Mouse (Mus musculus) heart, embryonic 13.5 days (tissue): ENCODE results near the gene Ntrk3. TPM values are rescaled to one million over a fixed set of nuclear protein-coding genes. Genes with fewer than 3 reads are reported as not detected.

ENCODE experiments used
- ATAC-seq: fragments of 200-750 bp; cut with Nextera tagmentation; 2 replicates; pipeline ENCODE4 v1.8.0; 2017; ENCODE audit warnings: moderate TSS enrichment; ENCODE audit not compliant: insufficient number of reproducible peaks, low FRiP score, low TSS enrichment; ENCODE audit errors: extremely low read depth
- H3K27ac ChIP-seq: fragments of 300-500 bp; sonication (generic); replicated peaks from 2 replicates; pipeline ENCODE4 v1.5.1; 2015; ENCODE audit warnings: moderate library complexity, mild to moderate bottlenecking, inconsistent platforms
- H3K27me3 ChIP-seq: fragments of 300-500 bp; sonication (generic); replicated peaks from 2 replicates; pipeline ENCODE4 v1.6.1; 2015; ENCODE audit warnings: mild to moderate bottlenecking, inconsistent platforms
- H3K36me3 ChIP-seq: fragments of 300-500 bp; sonication (generic); 2 replicates; pipeline ENCODE4 v1.6.1; 2015; ENCODE audit warnings: mild to moderate bottlenecking, inconsistent platforms
- H3K4me1 ChIP-seq: fragments of 300-500 bp; sonication (generic); 2 replicates; pipeline ENCODE4 v1.6.1; 2015; ENCODE audit warnings: inconsistent platforms
- H3K4me2 ChIP-seq: fragments of 300-500 bp; sonication (generic); 2 replicates; pipeline ENCODE4 v1.6.1; 2015; ENCODE audit warnings: inconsistent platforms, mild to moderate bottlenecking, moderate library complexity
- H3K4me3 ChIP-seq: fragments of 300-500 bp; sonication (generic); 2 replicates; pipeline ENCODE4 v1.5.1; 2015; ENCODE audit warnings: moderate library complexity, mild to moderate bottlenecking, inconsistent platforms
- H3K9ac ChIP-seq: fragments of 300-500 bp; sonication (generic); 2 replicates; pipeline ENCODE4 v1.6.1; 2015; ENCODE audit warnings: inconsistent platforms, mild to moderate bottlenecking, moderate library complexity
- H3K9me3 ChIP-seq: fragments of 300-500 bp; sonication (generic); 2 replicates; pipeline ENCODE4 v1.6.1; 2016; ENCODE audit warnings: inconsistent platforms
- WGBS: fragments of 180-500 bp; shearing (Covaris S2); methylation state at CpG from one replicate; pipeline ENCODE4 v1.1.7; 2015; ENCODE audit warnings: mixed read lengths; 5-methylcytosine and 5-hydroxymethylcytosine counted together
- polyA plus RNA-seq: library from polyadenylated mRNA; unstranded; fragments of >200 nt; fragmentation: Nextera tagmentation; extraction: Ambion mirVana; gene quantifications from 2 replicates; pipeline ENCODE4 v1.2.1, GENCODE M21; 2015

Ntrk3 gene
- polyA plus RNA-seq, 1 experiment from 2014 or later, result 1.1 TPM

DNA sequence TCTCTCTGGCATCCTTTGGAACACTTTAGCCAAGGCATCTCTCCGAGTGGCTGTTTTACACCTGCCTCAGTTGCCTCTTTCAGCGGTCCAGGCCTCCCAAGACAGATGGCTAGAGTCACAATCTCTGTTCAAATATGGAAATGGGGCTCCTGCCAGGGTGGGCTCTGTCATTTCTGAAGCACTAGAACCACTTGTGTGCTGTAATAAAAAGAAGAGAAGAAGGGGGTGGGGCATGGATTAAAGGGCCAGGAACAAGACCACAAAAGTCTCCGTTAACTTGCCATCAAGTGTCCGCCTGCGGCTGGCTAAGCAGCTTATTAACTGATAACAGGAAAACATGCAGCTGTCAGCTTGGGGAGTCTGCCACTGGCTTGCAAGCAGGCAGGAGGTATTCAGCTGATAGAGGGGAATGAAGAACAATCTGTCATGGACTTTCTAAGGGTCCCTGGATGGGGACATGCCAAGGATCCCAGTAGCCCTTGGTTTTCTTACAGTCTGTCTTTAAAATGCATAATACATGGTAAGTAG is 304.1 kb downstream of the Ntrk3 start:
- no peak overlapping the region for H3K4me2 ChIP-seq
- WGBS, result 30% methylated on average over 5 of the region's 5 CpGs
- H3K27me3 ChIP-seq, result no peaks in the 10 kb centered on the region
- ATAC-seq, result no peak
- H3K36me3 ChIP-seq, result no peaks in the 10 kb centered on the region
- no peak overlapping the region for H3K9ac ChIP-seq
- H3K27ac ChIP-seq, result no peak overlapping the region
- H3K4me1 ChIP-seq, result 0 out of 2 replicates have a peak, but pooled peaks cover 3% of the 10 kb centered on the region
- H3K4me3 ChIP-seq, result no peak overlapping the region
- no peaks in the 10 kb centered on the region for H3K9me3 ChIP-seq

DNA sequence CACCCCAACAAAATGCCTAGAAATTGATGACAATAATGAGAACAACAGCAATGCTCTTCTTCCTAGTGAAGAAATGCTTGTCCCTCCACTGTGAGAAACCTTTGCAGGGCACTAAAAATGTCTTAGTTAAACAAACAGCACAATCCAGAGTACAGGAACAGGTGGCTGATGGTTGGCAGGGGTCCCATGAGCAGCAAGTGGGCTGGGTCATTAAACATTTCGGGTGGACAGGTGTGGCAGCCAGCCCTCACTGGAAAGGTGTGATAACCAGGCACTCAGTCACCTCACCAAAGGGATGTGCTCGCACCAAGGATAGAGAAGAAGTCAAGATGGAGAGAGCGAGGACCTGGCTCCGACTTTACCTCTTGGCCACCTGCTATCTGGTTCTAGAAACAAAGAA is 306.2 kb downstream of the Ntrk3 start:
- Histone ChIP-seq H3K4me3 (no peak overlapping the region), H3K9ac (no peak overlapping the region), H3K27ac (no peak overlapping the region), H3K36me3 (no peaks in the 10 kb centered on the region), H3K9me3 (no peaks in the 10 kb centered on the region), H3K4me1 (0 out of 2 replicates have a peak, but pooled peaks cover 3% of the 10 kb centered on the region), H3K27me3 (no peaks in the 10 kb centered on the region), H3K4me2 (no peak overlapping the region)
- 75% methylated on average over 4 of the region's 4 CpGs for WGBS
- ATAC-seq, result no peak

DNA sequence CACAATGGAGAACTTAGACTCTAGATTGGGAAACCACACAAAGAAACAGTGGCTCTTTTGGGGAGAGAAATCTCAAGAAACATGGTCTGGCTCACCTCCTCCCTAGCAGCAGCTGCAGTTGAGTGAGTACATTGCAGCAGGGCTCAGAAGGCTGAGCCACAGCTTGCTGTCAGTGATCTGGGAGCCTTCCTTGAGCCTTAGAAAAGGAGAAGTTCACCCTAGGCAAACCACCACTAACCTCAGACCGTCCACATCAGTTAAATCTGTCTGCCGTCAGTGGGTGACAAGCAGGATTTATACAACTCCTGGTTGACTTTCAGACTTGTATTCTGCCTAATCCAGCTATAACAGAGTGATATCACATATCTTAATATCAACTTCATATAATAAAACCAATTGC is 325.6 kb downstream of the Ntrk3 start:
- 82% methylated on average over 2 of the region's 2 CpGs for WGBS
- no peak for ATAC-seq
- H3K9me3 ChIP-seq, result no peaks in the 10 kb centered on the region

DNA sequence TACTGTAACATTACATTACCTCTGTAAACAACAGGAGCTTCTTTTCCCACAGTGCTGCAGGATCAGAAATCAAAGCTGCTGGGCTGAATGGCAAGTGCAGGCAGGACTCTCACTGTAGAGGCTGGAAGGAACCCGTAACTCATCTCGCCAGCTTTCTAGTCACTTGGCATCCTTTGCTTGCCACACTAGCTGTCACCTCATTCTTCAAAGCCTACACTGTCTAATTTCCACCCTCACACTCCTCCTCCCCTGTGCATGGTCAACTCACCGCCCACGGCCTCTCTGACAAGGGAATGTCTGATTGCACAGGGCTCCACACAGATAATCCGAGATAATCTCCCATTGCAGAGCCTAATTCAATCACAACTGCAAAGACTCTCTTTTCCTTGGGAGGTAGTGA is 327.8 kb downstream of the Ntrk3 start:
- no peak for ATAC-seq
- no peak overlapping the region for H3K27ac ChIP-seq

More for the DNA sequence above, 325.6 kb downstream of the Ntrk3 start:
- Histone ChIP-seq H3K36me3 (no peaks in the 10 kb centered on the region), H3K4me1 (no peaks in the 10 kb centered on the region), H3K9ac (no peak overlapping the region), H3K4me2 (no peak overlapping the region), H3K27ac (no peak overlapping the region), H3K27me3 (no peaks in the 10 kb centered on the region), H3K4me3 (no peak overlapping the region)

DNA sequence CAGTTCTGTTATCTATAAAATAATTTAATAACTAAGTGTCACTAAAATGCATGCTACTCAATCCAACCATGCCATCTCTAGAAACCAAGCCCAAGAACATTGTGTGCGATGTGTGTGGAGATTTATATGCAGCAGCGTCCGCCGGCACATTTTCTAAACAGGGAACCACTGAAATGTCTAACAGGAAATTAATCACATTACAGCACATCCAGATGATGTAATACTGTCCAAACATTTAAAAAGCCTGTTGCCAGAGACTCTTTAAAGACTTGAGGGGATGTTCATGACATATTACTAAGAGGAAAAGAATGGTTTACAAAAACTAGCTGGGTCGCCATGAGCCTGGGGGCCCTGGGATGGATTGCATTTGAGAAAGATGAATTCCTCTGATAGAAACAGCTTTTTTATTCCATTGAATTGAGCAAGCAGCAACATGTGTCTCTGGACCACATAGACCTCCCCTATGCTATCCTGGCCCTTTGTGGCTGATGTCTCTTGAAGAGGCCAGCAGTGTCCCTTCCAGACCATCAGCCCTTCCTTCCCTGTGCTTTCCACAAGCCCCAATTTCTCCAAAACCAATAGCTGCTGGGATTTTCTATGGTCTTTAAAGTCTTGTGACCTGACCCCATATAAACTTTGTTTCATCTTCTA is 331.0 kb downstream of the Ntrk3 start:
- no peak overlapping the region for H3K27ac ChIP-seq
- no peak for ATAC-seq
- H3K27me3 ChIP-seq, result no peaks in the 10 kb centered on the region

More for the DNA sequence above, 327.8 kb downstream of the Ntrk3 start:
- H3K4me3 ChIP-seq, result no peak overlapping the region
- no peaks in the 10 kb centered on the region for H3K4me1 ChIP-seq
- H3K36me3 ChIP-seq, result no peaks in the 10 kb centered on the region
- H3K9ac ChIP-seq, result no peak overlapping the region
- H3K9me3 ChIP-seq, result no peaks in the 10 kb centered on the region
- 39% methylated on average over 5 of the region's 5 CpGs for WGBS
- no peak overlapping the region for H3K4me2 ChIP-seq
- H3K27me3 ChIP-seq, result no peaks in the 10 kb centered on the region

DNA sequence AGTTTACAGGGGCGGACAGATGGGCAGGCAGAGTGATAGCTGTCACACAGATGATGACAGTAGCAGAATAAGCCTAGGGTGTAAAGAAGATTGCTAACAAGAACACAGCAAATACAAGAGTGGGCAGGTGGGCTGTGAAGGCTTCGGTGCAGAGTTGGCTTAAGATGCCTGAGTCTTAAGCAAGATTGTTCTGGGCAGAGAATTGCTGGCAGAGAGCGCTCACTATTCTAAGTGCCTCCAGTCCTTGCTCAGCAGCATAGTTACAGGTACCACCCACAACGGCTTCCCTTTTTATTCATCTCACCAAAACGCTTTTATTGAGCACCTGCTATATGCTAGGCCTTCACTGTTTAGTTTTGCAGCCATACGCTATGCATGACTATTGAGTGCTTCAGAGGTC is 333.3 kb downstream of the Ntrk3 start:
- Histone ChIP-seq H3K27ac (no peak overlapping the region), H3K27me3 (no peaks in the 10 kb centered on the region), H3K4me2 (no peak overlapping the region), H3K9ac (no peak overlapping the region), H3K9me3 (no peaks in the 10 kb centered on the region), H3K36me3 (no peaks in the 10 kb centered on the region), H3K4me3 (no peak overlapping the region), H3K4me1 (0 out of 2 replicates have a peak, but pooled peaks cover 3% of the 10 kb centered on the region)
- WGBS, result 83% methylated on average over 6 of the region's 6 CpGs
- ATAC-seq, result no peak

More for the DNA sequence above, 331.0 kb downstream of the Ntrk3 start:
- H3K4me2 ChIP-seq, result no peak overlapping the region
- no peak overlapping the region for H3K9ac ChIP-seq
- H3K36me3 ChIP-seq, result no peaks in the 10 kb centered on the region
- WGBS, result 71% methylated on average over 5 of the region's 5 CpGs
- no peaks in the 10 kb centered on the region for H3K9me3 ChIP-seq
- H3K4me1 ChIP-seq, result 0 out of 2 replicates have a peak, but pooled peaks cover 3% of the 10 kb centered on the region
- no peak overlapping the region for H3K4me3 ChIP-seq

DNA sequence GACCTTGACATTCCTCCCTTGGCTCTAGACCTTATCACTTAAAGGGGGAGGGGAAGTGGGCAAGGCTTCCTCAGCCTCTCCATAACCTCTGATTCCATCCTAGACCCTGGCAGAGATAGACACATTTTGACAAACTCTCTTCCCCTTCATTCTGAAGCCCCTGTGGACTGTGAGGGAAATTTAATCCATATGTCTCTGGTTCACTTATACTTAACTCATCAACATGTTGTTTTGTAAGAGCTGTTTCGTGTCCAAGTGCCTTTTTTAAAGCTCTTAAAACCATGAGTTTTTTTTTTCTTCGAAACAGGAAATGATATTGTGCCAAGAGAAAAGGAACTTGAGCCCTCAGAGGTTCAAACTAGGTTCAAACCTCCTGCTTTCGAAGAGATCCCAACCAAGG is 335.3 kb downstream of the Ntrk3 start:
- no peak for ATAC-seq
- H3K9me3 ChIP-seq, result no peaks in the 10 kb centered on the region
- no peak overlapping the region for H3K9ac ChIP-seq
- no peaks in the 10 kb centered on the region for H3K27me3 ChIP-seq
- no peak overlapping the region for H3K27ac ChIP-seq
- no peaks in the 10 kb centered on the region for H3K36me3 ChIP-seq
- WGBS, result 65% methylated on average over 3 of the region's 3 CpGs
- H3K4me3 ChIP-seq, result no peak overlapping the region
- no peak overlapping the region for H3K4me2 ChIP-seq
- 0 out of 2 replicates have a peak, but pooled peaks cover 3% of the 10 kb centered on the region for H3K4me1 ChIP-seq

DNA sequence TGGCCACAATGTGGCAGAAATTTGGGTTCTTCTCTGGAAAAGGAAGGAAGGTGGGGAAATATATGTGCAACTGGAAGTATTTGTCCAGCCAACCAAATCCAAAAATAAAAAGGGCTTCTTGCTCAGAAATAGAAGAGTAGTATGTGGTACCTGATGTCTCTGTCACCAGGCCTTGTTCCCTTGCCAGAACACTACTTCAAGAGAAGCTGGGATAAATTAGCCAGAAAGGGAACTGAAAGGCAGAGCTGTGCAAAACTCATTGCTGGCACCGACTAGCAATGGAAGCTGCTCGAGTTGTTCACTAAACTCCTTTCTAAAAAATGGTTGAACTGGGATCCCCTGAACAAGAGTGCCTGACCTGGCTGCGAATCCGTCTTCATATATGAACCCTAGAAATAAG is 337.6 kb downstream of the Ntrk3 start:
- 0 out of 2 replicates have a peak, but pooled peaks cover 3% of the 10 kb centered on the region for H3K4me1 ChIP-seq
- no peak overlapping the region for H3K27ac ChIP-seq
- WGBS, result 74% methylated on average over 4 of the region's 4 CpGs
- H3K4me2 ChIP-seq, result no peak overlapping the region
- no peaks in the 10 kb centered on the region for H3K9me3 ChIP-seq
- H3K36me3 ChIP-seq, result no peaks in the 10 kb centered on the region
- ATAC-seq, result no peak
- no peak overlapping the region for H3K4me3 ChIP-seq
- H3K9ac ChIP-seq, result no peak overlapping the region
- no peaks in the 10 kb centered on the region for H3K27me3 ChIP-seq

DNA sequence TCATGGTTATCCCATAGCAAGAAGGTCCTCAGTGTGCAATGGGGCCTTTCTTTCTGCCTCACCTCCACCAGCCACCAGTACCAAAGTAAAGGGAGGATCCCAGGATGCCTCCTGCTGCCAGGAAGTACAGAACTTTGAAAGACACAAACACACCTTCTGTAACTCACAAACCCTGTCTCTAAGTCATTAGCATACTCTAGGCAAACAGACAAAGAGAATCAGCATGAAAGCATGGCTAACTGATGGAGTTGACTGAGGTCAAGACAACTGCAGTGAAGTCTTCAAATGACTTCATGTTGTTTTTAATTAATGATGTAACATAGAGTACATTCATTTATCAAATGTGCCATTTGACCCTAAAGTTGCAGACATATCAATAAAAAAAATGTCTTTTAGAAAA is 339.4 kb downstream of the Ntrk3 start:
- Histone ChIP-seq H3K27me3 (no peaks in the 10 kb centered on the region), H3K4me2 (no peak overlapping the region), H3K27ac (no peak overlapping the region), H3K9ac (no peak overlapping the region), H3K4me3 (no peak overlapping the region), H3K9me3 (no peaks in the 10 kb centered on the region; the same call in 1 of the 2 replicates), H3K36me3 (no peaks in the 10 kb centered on the region), H3K4me1 (0 out of 2 replicates have a peak, but pooled peaks cover 3% of the 10 kb centered on the region)
- ATAC-seq, result no peak

DNA sequence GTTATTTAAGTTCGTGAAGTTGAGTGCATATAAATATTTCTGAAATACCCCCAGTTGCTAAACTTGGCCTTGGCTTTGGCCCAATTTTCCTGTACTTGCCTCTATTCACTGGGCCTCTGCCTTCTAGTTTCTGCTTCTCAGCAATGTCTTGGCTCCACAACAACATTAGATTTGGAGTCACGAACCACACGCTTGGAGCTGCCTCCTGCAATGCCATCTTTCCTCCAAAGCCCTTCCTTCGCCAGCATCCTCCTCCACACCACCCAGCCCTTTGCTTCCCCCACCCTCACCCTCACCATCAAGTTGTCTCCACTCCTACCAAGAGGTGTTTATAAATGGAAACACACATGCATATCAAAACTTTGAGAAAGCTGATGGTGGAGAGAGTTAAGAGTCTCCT is 340.6 kb downstream of the Ntrk3 start:
- H3K27ac ChIP-seq, result no peak overlapping the region
- no peak overlapping the region for H3K4me3 ChIP-seq
- no peaks in the 10 kb centered on the region for H3K4me1 ChIP-seq
- H3K9me3 ChIP-seq, result no peaks in the 10 kb centered on the region; the same call in 1 of the 2 replicates
- no peaks in the 10 kb centered on the region for H3K36me3 ChIP-seq
- WGBS, result 60% methylated on average over 4 of the region's 4 CpGs
- H3K9ac ChIP-seq, result no peak overlapping the region
- no peak for ATAC-seq
- H3K27me3 ChIP-seq, result no peaks in the 10 kb centered on the region
- H3K4me2 ChIP-seq, result no peak overlapping the region

DNA sequence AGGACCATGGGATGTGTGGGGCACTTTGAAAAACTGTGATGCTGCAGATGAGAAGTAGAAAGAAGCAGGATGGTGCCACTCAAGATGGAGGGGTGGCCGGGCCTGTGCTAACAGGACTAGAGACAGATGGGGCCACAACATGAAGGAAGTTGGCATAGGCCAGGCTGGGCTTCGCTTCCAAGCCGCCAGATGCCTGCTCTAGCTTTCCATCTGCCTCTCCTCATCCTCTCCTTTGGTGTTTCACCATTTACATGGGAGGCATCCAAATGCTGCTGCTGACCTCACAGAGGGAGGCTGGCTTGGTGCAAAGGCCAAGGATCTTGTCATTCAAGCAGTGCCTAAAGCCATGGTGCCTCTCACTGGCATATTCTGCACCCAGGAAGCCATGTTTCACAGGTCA is 347.8 kb downstream of the Ntrk3 start:
- ATAC-seq, result no peak

DNA sequence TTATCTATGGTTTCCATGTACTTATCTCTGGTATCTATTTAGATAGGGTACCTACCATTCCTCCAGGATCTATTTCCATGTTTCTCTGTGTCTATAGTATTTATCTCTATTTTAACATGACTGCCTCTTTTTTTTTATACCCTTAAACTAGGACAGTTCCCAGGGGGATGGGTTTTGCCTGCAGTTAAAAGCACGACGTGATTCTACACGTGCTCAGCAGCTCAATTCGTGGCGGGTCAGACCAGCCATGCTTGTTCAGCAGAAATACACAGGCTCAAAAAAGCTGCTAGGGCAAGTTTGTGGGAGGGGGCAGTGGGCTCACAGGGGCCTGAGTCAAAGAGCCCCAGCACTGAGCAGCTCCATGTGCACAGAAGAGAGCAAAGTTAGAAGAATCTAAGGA is 349.7 kb downstream of the Ntrk3 start:
- Histone ChIP-seq H3K4me3 (no peak overlapping the region), H3K4me1 (no peaks in the 10 kb centered on the region), H3K27ac (no peak overlapping the region), H3K9ac (no peak overlapping the region), H3K9me3 (no peaks in the 10 kb centered on the region), H3K36me3 (no peaks in the 10 kb centered on the region), H3K4me2 (no peak overlapping the region), H3K27me3 (no peaks in the 10 kb centered on the region)
- 72% methylated on average over 5 of the region's 5 CpGs for WGBS
- ATAC-seq, result no peak

More for the DNA sequence above, 347.8 kb downstream of the Ntrk3 start:
- WGBS, result 79% methylated on average over 3 of the region's 3 CpGs
- Histone ChIP-seq H3K9ac (no peak overlapping the region), H3K36me3 (no peaks in the 10 kb centered on the region), H3K4me1 (no peaks in the 10 kb centered on the region), H3K4me3 (no peak overlapping the region), H3K9me3 (no peaks in the 10 kb centered on the region; the same call in 1 of the 2 replicates), H3K4me2 (no peak overlapping the region), H3K27ac (no peak overlapping the region), H3K27me3 (no peaks in the 10 kb centered on the region)
